Mouse (Mus musculus): ENCODE data around the gene Nap1l1.

Gene Nap1l1

GRCm38 (mm10) chr10:111515071-111516010 lies 42.3 kb downstream of the Nap1l1 start:
- DNase-seq (ENCODE audit: low spot score), result no peak

- no peak for DNase-seq (ENCODE audit: low spot score)
These were observed 43.2 kb downstream of the Nap1l1 start for GRCm38 (mm10) chr10:111516172-111516588.

- DNase-seq (ENCODE audit: low spot score), result no peak
These were observed 43.9 kb downstream of the Nap1l1 start for GRCm38 (mm10) chr10:111516804-111517436.

GRCm38 (mm10) chr10:111518350-111518749 lies 45.3 kb downstream of the Nap1l1 start:
- DNase-seq (ENCODE audit: low spot score), result no peak

- no peak for DNase-seq (ENCODE audit: low spot score)
These were observed 46.8 kb downstream of the Nap1l1 start for GRCm38 (mm10) chr10:111519620-111520370.

GRCm38 (mm10) chr10:111520621-111521020 lies 47.6 kb downstream of the Nap1l1 start:
- DNase-seq (ENCODE audit: low spot score), result no peak

- DNase-seq (ENCODE audit: low spot score), result no peak
These were observed 48.6 kb downstream of the Nap1l1 start for GRCm38 (mm10) chr10:111521636-111522035.

- no peak for DNase-seq (ENCODE audit: low spot score)
These were observed 49.2 kb downstream of the Nap1l1 start for GRCm38 (mm10) chr10:111522230-111522629.

- no peak for DNase-seq (ENCODE audit: low spot score)
These were observed 50.9 kb downstream of the Nap1l1 start for GRCm38 (mm10) chr10:111523894-111524293.

- DNase-seq (ENCODE audit: low spot score), result no peak
These were observed 54.0 kb downstream of the Nap1l1 start for GRCm38 (mm10) chr10:111527057-111527456.

GRCm38 (mm10) chr10:111527613-111528012 lies 54.6 kb downstream of the Nap1l1 start:
- no peak for DNase-seq (ENCODE audit: low spot score)

GRCm38 (mm10) chr10:111528283-111528682 lies 55.3 kb downstream of the Nap1l1 start:
- no peak for DNase-seq (ENCODE audit: low spot score)

GRCm38 (mm10) chr10:111530398-111530797 lies 57.4 kb downstream of the Nap1l1 start:
- no peak for DNase-seq (ENCODE audit: low spot score)

- no peak for DNase-seq (ENCODE audit: low spot score)
These were observed 61.7 kb downstream of the Nap1l1 start for GRCm38 (mm10) chr10:111534691-111535090.

GRCm38 (mm10) chr10:111537410-111537809 lies 64.4 kb downstream of the Nap1l1 start:
- DNase-seq (ENCODE audit: low spot score), result no peak

GRCm38 (mm10) chr10:111539724-111540324 lies 66.8 kb downstream of the Nap1l1 start:
- no peak for DNase-seq (ENCODE audit: low spot score)

GRCm38 (mm10) chr10:111540678-111541077 lies 67.7 kb downstream of the Nap1l1 start:
- no peak for DNase-seq (ENCODE audit: low spot score)

GRCm38 (mm10) chr10:111543106-111543505 lies 70.1 kb downstream of the Nap1l1 start:
- DNase-seq (ENCODE audit: low spot score), result no peak

- peak; percentile 63 for DNase-seq (ENCODE audit: low spot score)
These were observed 70.8 kb downstream of the Nap1l1 start for GRCm38 (mm10) chr10:111543781-111544260.

- no peak for DNase-seq (ENCODE audit: low spot score)
These were observed 71.3 kb downstream of the Nap1l1 start for GRCm38 (mm10) chr10:111544311-111544710.

- DNase-seq (ENCODE audit: low spot score), result no peak
These were observed 72.6 kb downstream of the Nap1l1 start for GRCm38 (mm10) chr10:111545648-111546047.

Measured in urinary bladder, postnatal 25 days (tissue).